Mouse (Mus musculus): ENCODE results near the gene Fbxw21. TPM values are rescaled to one million over a fixed set of nuclear protein-coding genes. Genes with fewer than 3 reads are reported as not detected.
A peak's percentile ranks its signal among the peaks of the same experiment; 100 is the strongest.

Fbxw21 gene
- total RNA-seq, 2 experiments from 2014 or later = not detected

DNA sequence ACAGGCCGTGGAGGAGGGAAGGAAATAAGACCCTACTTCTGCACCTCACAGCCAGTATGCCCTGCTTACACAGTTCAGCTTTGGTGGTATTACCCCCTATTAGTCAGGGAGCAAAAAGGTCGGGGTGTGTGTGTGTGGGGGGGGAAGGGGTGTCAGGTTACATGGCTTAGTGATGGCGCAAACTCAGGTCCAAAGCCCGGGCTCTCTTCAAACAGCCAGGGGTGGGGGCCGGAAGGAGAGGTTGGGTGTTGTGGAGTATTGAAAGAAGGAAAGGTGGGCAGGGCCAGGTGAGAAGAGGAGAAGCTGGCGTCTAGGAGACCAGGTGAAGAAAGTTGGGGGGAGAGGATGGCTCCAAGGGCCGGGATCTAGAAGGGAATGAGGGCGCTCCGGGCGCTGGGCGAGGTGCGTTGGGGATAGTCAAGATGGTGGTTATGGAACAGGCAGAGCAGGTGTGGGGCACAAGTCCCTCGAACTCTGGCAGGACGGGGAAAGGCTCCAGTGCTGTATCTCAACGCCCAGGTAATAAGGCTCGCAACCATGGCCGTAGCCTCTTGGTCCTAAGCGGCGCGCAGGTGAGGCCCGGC is 67.2 kb downstream of the Fbxw21 start:
- peak overlapping the region; percentile 80 for H3K27ac ChIP-seq
- no peak for TF ChIP-seq CTCF (IDR thresholded peaks at IDR 0.05)
- H3K4me3 ChIP-seq = peak overlapping the region; percentile 87
- intact Hi-C loops (cut with DNase I) = no loop called here
- peak; percentile 21 for DNase-seq

DNA sequence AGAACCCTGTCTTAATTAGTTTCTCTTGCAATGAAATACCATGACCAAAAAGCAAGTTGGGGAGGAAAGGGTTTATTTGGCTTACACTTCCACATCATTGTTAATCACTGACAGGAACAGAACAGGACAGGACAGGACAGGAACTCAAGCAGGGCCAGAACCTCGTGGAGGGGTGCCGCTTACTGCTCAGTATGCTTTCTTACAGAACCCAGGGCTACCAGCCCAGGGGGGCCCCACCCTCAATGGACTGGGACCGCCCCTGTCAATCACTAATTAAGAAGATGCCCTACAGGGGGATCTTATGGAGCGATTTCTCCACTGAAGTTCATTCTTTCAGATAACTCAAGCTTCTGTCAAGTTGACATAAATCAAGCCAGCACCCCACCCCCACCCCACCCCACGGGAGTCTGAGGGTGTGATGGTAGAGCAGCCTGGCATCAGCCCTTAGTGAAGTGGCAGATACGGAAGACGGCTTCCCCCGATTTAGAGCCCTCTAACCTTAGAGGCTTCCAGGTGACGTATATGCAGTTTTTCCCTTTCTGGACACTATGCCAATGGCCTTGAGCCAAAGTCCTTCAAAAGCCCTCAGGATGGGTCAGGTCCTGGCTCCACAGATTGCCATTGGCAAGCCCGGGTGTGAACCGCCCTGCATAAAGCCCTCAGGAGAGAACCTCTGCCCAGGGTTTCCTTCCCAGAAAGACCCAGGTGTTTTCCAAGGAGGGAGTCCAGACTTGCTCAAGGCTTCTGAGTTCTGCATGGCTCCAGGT is 67.9 kb downstream of the Fbxw21 start:
- intact Hi-C loops (cut with DNase I) = no loop called here
- DNase-seq = peak; percentile 15
- no peak for TF ChIP-seq CTCF (IDR thresholded peaks at IDR 0.05)
- H3K27ac ChIP-seq = no peak overlapping the region
- no peak overlapping the region for H3K4me3 ChIP-seq

DNA sequence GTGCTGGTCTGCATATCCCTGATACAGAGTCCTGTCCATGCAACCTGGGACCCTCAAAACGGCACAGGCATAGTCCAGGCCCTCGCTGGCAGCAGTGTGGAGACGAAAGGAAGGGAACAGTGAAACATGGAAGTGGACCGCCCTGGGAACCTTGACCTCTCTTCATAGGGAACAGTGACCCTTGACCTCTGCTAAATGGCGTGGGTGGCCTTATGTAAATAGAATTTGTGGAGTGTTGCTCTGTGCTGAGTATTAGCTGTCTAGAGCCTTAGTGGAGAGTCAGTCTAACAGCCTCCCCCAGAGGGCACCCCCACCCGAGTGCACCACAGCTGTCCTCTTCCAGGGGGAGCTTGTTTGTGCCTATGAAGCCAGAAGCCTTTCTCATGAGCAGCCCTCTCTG is 69.0 kb downstream of the Fbxw21 start:
- no peak for TF ChIP-seq CTCF (IDR thresholded peaks at IDR 0.05)
- H3K4me3 ChIP-seq = no peak overlapping the region
- DNase-seq = peak; percentile 10
- intact Hi-C loops (cut with DNase I) = no loop called here
- H3K27ac ChIP-seq = no peak overlapping the region

DNA sequence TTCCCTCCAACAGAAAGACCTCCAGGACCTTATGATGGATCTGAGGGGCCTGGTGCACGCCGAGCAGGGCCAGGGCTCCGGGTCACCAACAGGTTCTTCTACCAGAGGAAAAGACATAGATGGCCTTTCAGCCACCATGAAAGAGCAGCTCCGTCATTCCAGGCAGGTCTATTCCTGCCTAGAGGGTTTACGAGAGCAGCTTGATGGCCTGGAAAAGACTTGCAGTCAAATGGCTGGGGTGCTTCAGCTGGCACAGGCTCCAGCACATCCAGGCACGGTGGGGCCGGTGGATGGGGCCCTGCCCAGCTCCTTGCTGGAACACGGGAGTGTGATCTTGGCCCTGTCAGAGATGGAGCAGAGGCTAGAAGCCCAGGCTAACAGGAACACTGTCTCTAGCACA is 70.0 kb downstream of the Fbxw21 start:
- Histone ChIP-seq H3K4me3 (no peak overlapping the region), H3K27ac (no peak overlapping the region)
- intact Hi-C loops (cut with DNase I) = no loop called here
- no peak for TF ChIP-seq CTCF (IDR thresholded peaks at IDR 0.05)
- DNase-seq = peak; percentile 14

DNA sequence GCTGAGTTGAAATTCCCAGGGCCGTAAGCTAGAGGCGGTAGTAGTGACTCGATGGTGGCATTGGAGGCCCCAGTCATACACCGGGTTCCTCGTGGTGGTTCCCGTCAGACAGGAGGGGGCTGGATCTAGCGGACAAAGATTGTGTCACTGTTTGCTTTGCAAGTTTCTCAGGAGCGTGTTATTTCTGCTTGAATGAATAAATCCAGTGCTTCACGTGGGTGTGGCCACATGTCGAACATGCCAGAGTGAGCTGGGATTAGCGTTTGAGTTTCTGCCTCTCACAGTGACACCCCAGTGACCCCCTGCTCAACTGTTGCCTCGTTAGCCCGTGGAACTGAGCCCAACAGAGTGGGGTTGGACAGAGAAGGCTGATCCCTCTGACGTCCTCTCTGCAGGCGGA is 71.4 kb downstream of the Fbxw21 start:
- intact Hi-C loops (cut with DNase I) = no loop called here

More for the DNA sequence above, 71.4 kb downstream of the Fbxw21 start:
- TF ChIP-seq CTCF (IDR thresholded peaks at IDR 0.05) = no peak
- DNase-seq = peak; percentile 12
- H3K27ac ChIP-seq = no peak overlapping the region
- no peak overlapping the region for H3K4me3 ChIP-seq

Other genes with a start within 250 kb of the Fbxw21 start
- not detected for gene Tmem89, start 247.4 kb downstream of the Fbxw21 start, total RNA-seq (2021)
- 1,000 to 10,000 TPM in 1 of 2 experiments, 100 to 1,000 TPM in 1; 834 to 1,182 TPM for gene Uqcrc1, start 225.4 kb downstream of the Fbxw21 start, total RNA-seq (2021)
- 1 to 10 TPM in 1 of 2 experiments, under 1 TPM in 1; 0.95 to 3.0 TPM for gene Col7a1, start 208.5 kb downstream of the Fbxw21 start, total RNA-seq (2021)
- 1 to 10 TPM in 1 of 2 experiments, under 1 TPM in 1; 0.47 to 1.1 TPM for gene Ucn2, start 176.0 kb downstream of the Fbxw21 start, total RNA-seq (2021)
- gene Pfkfb4, start 170.3 kb downstream of the Fbxw21 start, total RNA-seq (2021) = 10 to 100 TPM; 26.4 to 58.3 TPM
- 10 to 100 TPM; 15.9 to 17.0 TPM for gene Shisa5, start 123.5 kb downstream of the Fbxw21 start, total RNA-seq (2021)
- gene Trex1, start 102.3 kb downstream of the Fbxw21 start, total RNA-seq (2021) = 10 to 100 TPM; 13.2 TPM
- 1 to 10 TPM; 8.0 to 8.5 TPM for gene Atrip, start 87.9 kb downstream of the Fbxw21 start, total RNA-seq (2021)
- 1 to 10 TPM; 6.5 to 7.9 TPM for gene Ccdc51, start 79.5 kb downstream of the Fbxw21 start, total RNA-seq (2021)
- gene Tma7, start 79.5 kb downstream of the Fbxw21 start, total RNA-seq (2021) = 100 to 1,000 TPM; 316 to 321 TPM
- 1 to 10 TPM in 1 of 2 experiments, under 1 TPM in 1; 0.54 to 1.1 TPM for gene Plxnb1, start 66.7 kb downstream of the Fbxw21 start, total RNA-seq (2021)
- not detected for gene Fbxw13, start 33.9 kb upstream of the Fbxw21 start, total RNA-seq (2021)
- gene Fbxw20, start 72.7 kb upstream of the Fbxw21 start, total RNA-seq (2021) = not detected
- gene Fbxw14, start 125.6 kb upstream of the Fbxw21 start, total RNA-seq (2021) = not detected
- not detected for gene Fbxw28, start 177.6 kb upstream of the Fbxw21 start, total RNA-seq (2021)
- not detected for gene Fbxw22, start 242.3 kb upstream of the Fbxw21 start, total RNA-seq (2021)